Comparison of ENCODE assay signal across 7 mouse cellular contexts in the genomic region with DNA sequence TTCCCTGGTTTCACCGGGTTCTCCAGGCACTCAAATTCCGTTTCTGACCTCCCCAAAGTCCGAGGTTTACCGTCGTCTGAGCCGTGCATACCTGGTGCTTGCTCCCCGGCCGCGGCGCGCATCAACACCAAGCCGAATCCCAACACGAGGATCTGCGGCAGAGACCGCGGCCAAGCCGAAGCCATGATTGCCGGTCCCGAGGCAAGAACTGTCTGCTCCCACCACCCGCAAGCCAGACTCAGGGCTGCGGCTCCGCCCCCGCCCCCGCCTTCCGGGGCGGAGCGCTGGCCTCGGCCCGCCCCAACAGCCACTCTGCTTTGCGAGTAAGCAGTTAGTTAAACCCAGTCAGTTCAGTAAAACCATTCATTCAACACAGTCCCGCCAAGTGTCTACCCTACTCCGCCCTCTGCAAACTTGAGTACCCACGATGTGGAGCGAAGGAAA. TPM values are rescaled to one million over a fixed set of nuclear protein-coding genes. Genes with fewer than 3 reads are reported as not detected.
DNase-seq lines count a peak whose midpoint lies in the region; ATAC-seq and TF ChIP-seq lines count a peak whose summit lies in the region.

A gene (minus strand): TSS at position 233 of the 444 bp plus-strand sequence.

- DNase-seq in cerebellum, postnatal 36 days = peak; percentile 79 to 87
- peak; percentile 89 for DNase-seq in gastrocnemius, adult 2 months
- DNase-seq in left cerebral cortex, postnatal 25 days (ENCODE audit: low spot score in 2 of 2) = peak; percentile 70 to 79
- DNase-seq in mesoderm, embryonic 11.5 days (ENCODE audit: low read depth, low spot score) = peak; percentile 81
- DNase-seq in right cerebral cortex, postnatal 25 days = peak; percentile 84

- no peaks in the 10 kb centered on the region for H3K36me3 ChIP-seq in hindbrain, embryonic 16.5 days (ENCODE audit: control insufficient read depth, insufficient read depth, low read length)

- peaks cover 38% of the 10 kb centered on the region for H3K4me1 ChIP-seq in hindbrain, embryonic 16.5 days (ENCODE audit: control insufficient read depth, insufficient read depth, low read depth, low read length)

- peak within 1 kb of the TSS; percentile 93 for H3K27ac ChIP-seq in gastrocnemius, adult 2 months
- H3K27ac ChIP-seq in hindbrain, embryonic 16.5 days (ENCODE audit: low read depth, low read length) = no peak within 1 kb of the TSS

- no peaks in the 10 kb centered on the region for H3K9me3 ChIP-seq in hindbrain, embryonic 16.5 days (ENCODE audit: control insufficient read depth, low read length)

- peaks cover 49% of the 10 kb centered on the region for H3K27me3 ChIP-seq in hindbrain, embryonic 16.5 days (replicated peaks; ENCODE audit: control insufficient read depth, insufficient read depth, low read length)

- peak; percentile 59 for ATAC-seq in activated CD4-positive, CD25-positive, alpha-beta regulatory T cell, adult 4 months
- ATAC-seq in hindbrain, embryonic 16.5 days = peak; percentile 14; the same call in 1 of the 2 replicates

- H3K9ac ChIP-seq in hindbrain, embryonic 16.5 days (ENCODE audit: low read depth, low read length) = peak within 1 kb of the TSS; percentile 61

- peak within 1 kb of the TSS; percentile 78 for H3K4me3 ChIP-seq in gastrocnemius, adult 2 months
- peak within 1 kb of the TSS; percentile 48 for H3K4me3 ChIP-seq in hindbrain, embryonic 16.5 days (ENCODE audit: low read length)

- intact Hi-C loops in gastrocnemius, adult 2 months (cut with DNase I) = loop anchor here (2.0 kb wide), 1 partner anchor 26 kb away; no protein-coding TSS in a partner anchor
- intact Hi-C loops in left cerebral cortex, postnatal 25 days (cut with DNase I) = loop anchor here (1.0 kb wide), 1 partner anchor 23 kb away; no protein-coding TSS in a partner anchor

- TF ChIP-seq CTCF in gastrocnemius, adult 2 months (IDR thresholded peaks at IDR 0.05) = no peak

- peak within 1 kb of the TSS; percentile 88 for H3K4me2 ChIP-seq in hindbrain, embryonic 16.5 days (ENCODE audit: low read length)

- WGBS in hindbrain, embryonic 16.5 days = under 1% methylated on average over 34 of the region's 34 CpGs

RNA-seq across cellular contexts. Expression of the gene that starts here (rescaled TPM):
- polyA plus RNA-seq in activated CD4-positive, CD25-positive, alpha-beta regulatory T cell, adult 4 months (2017; shearing (Covaris generic)) = 1 to 10 TPM; 5.6 to 6.5 TPM
- 10 to 100 TPM; 19.5 to 27.5 TPM for total RNA-seq in gastrocnemius, adult 2 months (2021)
- 5.8 and 6.1 TPM in 2 replicates for polyA plus RNA-seq in hindbrain, embryonic 16.5 days (2015; fragmentation: Nextera tagmentation; extraction: Ambion mirVana)
- 10 to 100 TPM; 10.3 to 13.5 TPM for total RNA-seq in left cerebral cortex, postnatal 25 days (2021)
